Mouse (Mus musculus): ENCODE measurements around the gene Dcaf12.

DNA sequence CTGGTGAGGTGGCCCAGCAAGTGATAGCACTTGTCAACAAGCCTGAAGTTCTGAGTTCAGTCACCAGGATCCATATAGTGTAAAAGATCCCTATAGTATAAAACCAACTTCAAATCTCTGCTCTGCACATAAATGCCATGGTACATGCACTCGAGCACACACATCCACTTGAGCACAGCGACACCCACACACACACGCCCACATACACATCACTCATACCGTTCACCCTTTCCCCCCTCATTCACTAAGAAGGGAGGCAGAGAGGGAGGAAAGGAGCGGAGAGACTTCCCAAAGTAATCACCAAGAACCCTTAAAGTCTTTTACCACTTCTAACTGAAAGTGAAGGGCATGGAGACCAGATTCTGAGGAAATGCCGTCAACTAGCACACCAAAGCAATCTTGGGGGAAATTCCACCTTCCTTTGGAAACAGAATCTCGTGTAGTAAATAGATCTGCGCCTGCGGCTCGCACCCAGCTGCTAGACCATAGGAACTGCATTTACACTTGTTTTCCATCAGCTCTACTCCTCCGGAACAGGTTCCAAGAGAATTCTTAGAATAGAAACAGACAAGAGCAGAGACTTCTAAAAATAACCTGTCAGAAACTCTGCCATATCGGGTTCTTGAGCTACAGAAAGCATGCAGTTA is 59.0 kb downstream of the Dcaf12 start:
- no peak for TF ChIP-seq POLR2A (IDR thresholded peaks at IDR 0.05; ENCODE audit: insufficient read length, low read depth)
- TF ChIP-seq USF1 (IDR thresholded peaks at IDR 0.05; ENCODE audit: low read depth), result no peak

All from myocyte (in vitro differentiated cells).